Mouse (Mus musculus) kidney, postnatal 0 days (tissue): ENCODE measurements around the gene Atp5l. TPM values are rescaled to one million over a fixed set of nuclear protein-coding genes. Genes with fewer than 3 reads are reported as not detected.

Experiments
- ATAC-seq: fragments of 200-750 bp; cut with Nextera tagmentation; replicated peaks from 2 replicates; pipeline ENCODE4 v1.8.0; 2017; ENCODE audit warnings: low read depth, moderate number of reproducible peaks, moderate TSS enrichment, moderate library complexity; ENCODE audit not compliant: low FRiP score
- DNase-seq: peaks from one replicate; pipeline ENCODE4 v3.0.0-alpha.2; 2016; ENCODE audit warnings: low spot score
- H3K27ac ChIP-seq: fragments of 300-500 bp; sonication (generic); 2 replicates; pipeline ENCODE4 v1.5.1; 2014; ENCODE audit warnings: mild to moderate bottlenecking
- H3K27me3 ChIP-seq: fragments of 300-500 bp; sonication (generic); 2 replicates; pipeline ENCODE4 v1.6.1; 2014; ENCODE audit warnings: low read length, mixed read lengths; ENCODE audit not compliant: insufficient read depth
- H3K36me3 ChIP-seq: fragments of 300-500 bp; sonication (generic); 2 replicates; pipeline ENCODE4 v1.6.1; 2014; ENCODE audit warnings: low read length, mixed read lengths; ENCODE audit not compliant: insufficient read depth
- H3K4me1 ChIP-seq: fragments of 300-500 bp; sonication (generic); replicated peaks from 2 replicates; pipeline ENCODE4 v1.6.1; 2014; ENCODE audit warnings: antibody characterized with exemption, low read length, mixed read lengths; ENCODE audit not compliant: insufficient read depth
- H3K4me2 ChIP-seq: fragments of 300-500 bp; sonication (generic); 2 replicates; pipeline ENCODE4 v1.6.1; 2014; ENCODE audit warnings: mild to moderate bottlenecking, low read length, moderate library complexity, mixed read lengths
- H3K4me3 ChIP-seq: fragments of 300-500 bp; sonication (generic); replicated peaks from 2 replicates; pipeline ENCODE4 v1.5.1; 2014; ENCODE audit warnings: low read depth, low read length
- H3K9ac ChIP-seq: fragments of 300-500 bp; sonication (generic); 2 replicates; pipeline ENCODE4 v1.6.1; 2014; ENCODE audit warnings: low read depth, low read length
- H3K9me3 ChIP-seq: fragments of 300-500 bp; sonication (generic); replicated peaks from 2 replicates; pipeline ENCODE4 v1.6.1; 2016; ENCODE audit warnings: low read length, inconsistent platforms, mixed read lengths
- CTCF ChIP-seq: IDR thresholded peaks from 2 replicates; pipeline ENCODE4 v1.5.1; 2016; ENCODE audit warnings: antibody characterized with exemption, low read depth, mild to moderate bottlenecking, moderate library complexity
- WGBS: fragments of 180-500 bp; shearing (Covaris S2); extraction: QIAGEN DNeasy Blood & Tissue Kit; methylation state at CpG from one replicate; pipeline ENCODE4 v1.1.7; 2014; 5-methylcytosine and 5-hydroxymethylcytosine counted together
- polyA plus RNA-seq: library from polyadenylated mRNA; unstranded; fragments of >200 nt; fragmentation: Nextera tagmentation; extraction: Ambion mirVana; gene quantifications from 2 replicates; pipeline ENCODE4 v1.2.1, GENCODE M21; 2015

Gene Atp5l
- polyA plus RNA-seq, 1 experiment from 2014 or later, result 1,429 TPM

DNA sequence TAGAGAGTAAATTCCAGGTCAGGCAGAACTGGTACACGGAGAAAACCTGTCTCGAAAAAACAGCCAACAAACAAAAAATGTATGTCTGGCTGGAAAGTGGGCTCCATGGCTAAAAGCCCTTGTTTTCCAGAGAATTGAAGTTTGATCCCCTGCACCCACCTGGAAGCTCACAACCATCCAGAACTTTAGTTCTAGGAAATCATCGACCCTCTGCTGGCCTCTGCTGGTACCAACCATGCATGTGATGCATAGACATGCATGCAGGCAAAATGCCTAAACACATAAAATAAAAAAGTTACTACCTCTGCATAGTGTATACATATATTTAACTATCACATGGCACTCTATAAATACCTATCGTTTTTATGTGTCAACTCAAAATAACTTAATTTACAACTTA, 20.1 kb downstream of the Atp5l start:
- H3K4me2 ChIP-seq, result no peak overlapping the region
- no peak overlapping the region for H3K9ac ChIP-seq
- WGBS, result 65% methylated on average over 4 of the region's 4 CpGs
- DNase-seq, result no peak
- no peak overlapping the region for H3K4me3 ChIP-seq
- H3K36me3 ChIP-seq, result no peaks in the 10 kb centered on the region
- no peak for ATAC-seq
- no peak overlapping the region for H3K27ac ChIP-seq
- no peaks in the 10 kb centered on the region for H3K27me3 ChIP-seq
- H3K9me3 ChIP-seq, result no peaks in the 10 kb centered on the region
- H3K4me1 ChIP-seq, result no peaks in the 10 kb centered on the region
- peak; percentile 52 for TF ChIP-seq CTCF

DNA sequence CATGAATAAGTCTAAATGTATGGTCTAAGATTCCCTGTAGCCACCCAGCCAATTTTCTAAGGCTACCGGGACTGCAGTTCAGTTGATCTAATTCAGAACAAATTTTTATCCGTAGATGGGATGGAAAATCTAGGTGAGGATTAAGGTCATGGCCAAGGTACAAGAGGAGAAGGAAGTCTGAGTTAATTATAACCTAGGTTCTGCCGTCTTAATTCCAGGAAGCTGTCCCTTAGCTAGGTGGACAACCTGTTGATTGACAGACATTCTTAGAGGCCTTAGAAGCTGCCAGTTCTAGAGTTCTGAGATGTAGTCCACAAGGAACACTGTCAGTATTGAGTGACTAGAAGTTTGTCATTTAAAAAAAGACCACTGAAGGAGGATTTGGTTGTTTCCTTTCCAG, 20.8 kb downstream of the Atp5l start:
- H3K4me2 ChIP-seq, result no peak overlapping the region
- no peaks in the 10 kb centered on the region for H3K27me3 ChIP-seq
- no peak for ATAC-seq
- DNase-seq, result no peak
- H3K9me3 ChIP-seq, result no peaks in the 10 kb centered on the region
- no peak overlapping the region for H3K4me3 ChIP-seq
- no peak overlapping the region for H3K9ac ChIP-seq
- H3K4me1 ChIP-seq, result no peaks in the 10 kb centered on the region
- H3K27ac ChIP-seq, result 0 out of 2 replicates have a peak overlapping the region, but pooled peaks have one; percentile 25
- no peak for TF ChIP-seq CTCF
- H3K36me3 ChIP-seq, result no peaks in the 10 kb centered on the region
- WGBS, result 43% methylated on average over 3 of the region's 3 CpGs

DNA sequence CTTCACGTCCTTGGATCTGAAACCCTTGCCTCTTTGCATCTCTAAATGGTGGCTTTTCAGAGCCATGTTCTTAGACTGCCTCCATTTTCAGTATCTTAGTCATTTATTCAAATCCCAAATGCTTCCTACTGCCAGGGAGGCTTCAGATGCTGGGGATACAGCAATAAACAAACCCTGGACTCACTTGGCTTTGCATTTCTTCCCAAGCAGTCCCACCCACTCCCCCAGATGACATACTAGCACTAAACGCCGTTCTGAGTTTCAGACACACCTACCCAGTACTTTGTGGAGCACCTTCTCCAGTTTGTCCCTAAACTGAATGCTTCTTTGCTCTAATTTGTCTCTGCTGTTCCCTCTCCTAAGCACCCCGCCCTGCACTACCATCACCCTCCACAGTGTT, 23.5 kb downstream of the Atp5l start:
- no peak overlapping the region for H3K4me3 ChIP-seq
- no peaks in the 10 kb centered on the region for H3K9me3 ChIP-seq
- ATAC-seq (no peak), DNase-seq (no peak)
- H3K9ac ChIP-seq, result no peak overlapping the region
- H3K27ac ChIP-seq, result no peak overlapping the region
- no peaks in the 10 kb centered on the region for H3K36me3 ChIP-seq
- H3K4me1 ChIP-seq, result no peaks in the 10 kb centered on the region
- no peaks in the 10 kb centered on the region for H3K27me3 ChIP-seq
- H3K4me2 ChIP-seq, result no peak overlapping the region
- no peak for TF ChIP-seq CTCF
- WGBS, result 55% methylated on average over 4 of the region's 4 CpGs

DNA sequence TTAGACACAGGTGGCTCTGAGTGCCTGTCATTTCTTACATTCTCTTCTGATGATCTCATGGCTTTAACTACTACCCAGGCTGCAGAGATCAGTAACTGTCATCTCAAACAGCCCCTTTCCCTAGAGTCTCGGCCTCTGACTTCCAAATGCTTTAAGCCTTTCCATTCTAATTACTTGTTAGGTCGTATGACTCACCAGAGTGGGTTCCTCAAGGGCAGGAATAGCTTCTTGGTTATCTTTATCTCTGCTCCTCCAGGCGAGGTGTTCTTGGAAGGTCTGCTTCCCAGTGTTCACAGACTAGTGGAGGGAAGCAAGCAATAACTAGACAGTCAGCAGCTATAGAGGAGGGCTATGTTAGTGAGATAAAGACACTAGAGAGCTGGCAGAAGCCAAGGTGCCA, 27.9 kb downstream of the Atp5l start:
- Histone ChIP-seq H3K27ac (no peak overlapping the region), H3K9ac (no peak overlapping the region), H3K27me3 (no peaks in the 10 kb centered on the region), H3K4me1 (no peaks in the 10 kb centered on the region), H3K4me3 (no peak overlapping the region), H3K9me3 (no peaks in the 10 kb centered on the region), H3K4me2 (no peak overlapping the region), H3K36me3 (no peaks in the 10 kb centered on the region)
- no peak for TF ChIP-seq CTCF
- ATAC-seq (no peak), DNase-seq (no peak)
- WGBS, result 57% methylated on average over 3 of the region's 3 CpGs

DNA sequence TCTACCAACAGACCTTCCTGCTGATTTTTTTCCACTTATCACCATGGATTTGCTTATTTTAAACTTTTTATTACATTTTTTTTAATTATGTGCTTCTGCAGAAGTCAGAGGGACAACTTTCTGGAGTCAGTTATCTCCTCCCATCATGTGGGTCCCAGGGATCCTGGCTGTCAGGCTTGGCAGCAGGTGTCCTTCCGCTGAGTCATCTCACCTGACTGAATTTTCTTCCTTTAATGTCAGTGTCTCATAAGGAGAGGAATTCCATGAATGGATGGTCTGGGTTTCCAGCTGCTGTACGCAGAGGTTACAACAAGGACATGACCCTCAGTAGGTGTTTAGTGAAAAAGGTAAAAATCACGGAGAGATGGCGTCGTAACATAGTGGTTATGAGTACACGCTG, 29.3 kb downstream of the Atp5l start:
- Histone ChIP-seq H3K4me1 (no peaks in the 10 kb centered on the region), H3K4me3 (no peak overlapping the region), H3K27me3 (no peaks in the 10 kb centered on the region), H3K9ac (no peak overlapping the region), H3K27ac (no peak overlapping the region), H3K36me3 (no peaks in the 10 kb centered on the region), H3K9me3 (no peaks in the 10 kb centered on the region), H3K4me2 (no peak overlapping the region)
- no peak for TF ChIP-seq CTCF
- ATAC-seq, result no peak
- no peak for DNase-seq
- WGBS, result 88% methylated on average over 6 of the region's 6 CpGs

DNA sequence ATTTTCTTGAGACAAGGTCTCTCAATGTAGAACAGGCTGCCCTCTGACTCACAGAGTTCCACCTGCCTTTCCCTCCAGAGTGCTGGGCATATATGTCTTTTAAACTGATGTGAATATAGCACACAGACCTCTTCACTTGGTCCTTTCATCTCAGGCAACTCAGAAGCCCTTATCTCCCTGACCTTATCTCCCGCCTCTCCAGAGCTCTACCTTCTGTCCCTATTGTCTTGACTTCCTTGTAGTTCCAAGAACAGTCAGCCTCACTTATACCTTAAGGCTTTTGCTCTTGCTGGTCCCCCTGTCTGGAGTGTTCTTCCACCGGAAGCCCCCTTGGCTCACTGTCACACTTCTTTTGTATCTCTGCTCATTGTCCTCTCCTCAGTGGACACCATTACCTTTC, 30.4 kb downstream of the Atp5l start:
- ATAC-seq, result no peak
- H3K36me3 ChIP-seq, result no peaks in the 10 kb centered on the region
- no peak overlapping the region for H3K4me3 ChIP-seq
- no peak overlapping the region for H3K27ac ChIP-seq
- H3K9ac ChIP-seq, result no peak overlapping the region
- no peak overlapping the region for H3K4me2 ChIP-seq
- H3K4me1 ChIP-seq, result no peaks in the 10 kb centered on the region
- no peaks in the 10 kb centered on the region for H3K9me3 ChIP-seq
- no peak for DNase-seq
- no peak for TF ChIP-seq CTCF
- H3K27me3 ChIP-seq, result no peaks in the 10 kb centered on the region
- 69% methylated on average over 2 of the region's 2 CpGs for WGBS

DNA sequence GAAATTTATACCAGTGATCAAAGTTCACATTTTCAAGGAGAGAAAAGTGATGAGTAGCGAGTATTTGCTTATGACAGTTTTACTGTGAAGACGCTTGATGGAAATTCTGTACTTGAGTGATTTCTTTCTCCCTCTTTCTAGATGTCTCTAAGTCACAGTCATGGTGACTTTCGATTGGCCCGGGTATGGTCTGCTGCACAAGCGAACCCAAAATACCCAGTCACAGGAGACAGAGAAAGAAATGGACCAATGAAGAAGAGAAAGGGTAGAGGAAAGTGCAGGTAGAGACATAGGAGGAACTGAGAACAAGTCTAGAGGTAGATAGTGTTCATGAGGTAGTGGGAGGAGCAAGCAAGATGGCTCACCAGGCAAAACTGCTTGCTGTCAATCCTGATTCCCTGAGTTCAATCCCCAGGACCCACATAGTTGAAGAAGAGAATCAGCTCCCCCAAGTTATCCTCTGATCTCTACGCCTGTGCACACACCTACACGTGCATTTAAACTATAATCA, 32.4 kb downstream of the Atp5l start:
- no peak overlapping the region for H3K27ac ChIP-seq
- no peak for TF ChIP-seq CTCF
- 85% methylated on average over 7 of the region's 7 CpGs for WGBS
- no peak overlapping the region for H3K9ac ChIP-seq
- no peak overlapping the region for H3K4me2 ChIP-seq
- no peaks in the 10 kb centered on the region for H3K36me3 ChIP-seq
- no peaks in the 10 kb centered on the region for H3K9me3 ChIP-seq
- ATAC-seq, result no peak
- no peaks in the 10 kb centered on the region for H3K4me1 ChIP-seq
- no peak for DNase-seq
- no peaks in the 10 kb centered on the region for H3K27me3 ChIP-seq
- H3K4me3 ChIP-seq, result no peak overlapping the region
